Mouse (Mus musculus) MEL-GATA-1-ER (cell line): Measurements from ENCODE around the gene Snrpg.

Experiments
- DNase-seq: peaks from one replicate; pipeline ENCODE4 v3.0.0-alpha.2; 2012; ENCODE audit warnings: low read depth; ENCODE audit errors: extremely low read depth

The Snrpg gene

GRCm38 (mm10) chr6:86398986-86399385 is 27.9 kb downstream of the Snrpg start:
- no peak for DNase-seq

GRCm38 (mm10) chr6:86399995-86400394 is 28.9 kb downstream of the Snrpg start:
- no peak for DNase-seq

DNA sequence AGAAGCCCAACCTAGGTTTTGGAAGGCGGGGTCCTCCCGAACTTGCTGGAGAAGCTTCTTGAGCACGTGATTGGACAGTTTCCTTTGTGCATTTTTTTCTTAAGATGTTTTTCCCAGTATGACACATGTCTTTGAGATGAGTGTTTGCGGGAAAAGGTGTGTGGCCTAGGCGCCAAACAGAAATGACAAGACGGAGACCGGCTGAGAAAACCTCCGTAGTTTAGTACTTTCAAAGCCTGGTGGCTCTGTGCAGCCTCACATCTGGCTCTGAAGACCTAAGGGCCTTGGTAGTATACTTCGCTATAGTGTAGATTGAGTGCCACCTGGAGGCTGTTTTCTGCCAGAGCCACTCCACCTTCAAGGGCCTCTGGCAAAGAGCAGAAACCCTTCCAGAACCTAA is 29.9 kb downstream of the Snrpg start:
- DNase-seq = peak; percentile 80

GRCm38 (mm10) chr6:86402681-86403607 is 31.8 kb downstream of the Snrpg start:
- DNase-seq = no peak

DNA sequence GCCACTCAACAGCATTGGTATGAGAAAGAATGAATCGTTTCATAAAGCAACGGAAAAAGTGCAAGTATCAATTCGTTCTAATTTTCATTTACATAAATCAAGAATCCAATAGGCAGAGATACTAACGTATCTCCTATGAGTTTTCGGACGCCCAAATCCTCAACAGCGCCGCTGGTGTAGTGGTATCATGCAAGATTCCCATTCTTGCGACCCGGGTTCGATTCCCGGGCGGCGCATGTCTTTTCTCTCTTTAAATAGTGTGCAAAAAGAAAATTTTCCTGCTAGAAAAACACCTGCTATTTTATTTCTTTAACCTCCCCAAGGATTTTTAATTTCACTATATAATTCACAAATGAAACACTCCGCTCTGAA is 32.6 kb downstream of the Snrpg start:
- no peak for DNase-seq

GRCm38 (mm10) chr6:86404100-86404861 is 33.2 kb downstream of the Snrpg start, which contains the start of gene Tia1:
TSS of gene Tia1 (plus strand) at chr6:86404219.
- DNase-seq = peak; percentile 90

DNA sequence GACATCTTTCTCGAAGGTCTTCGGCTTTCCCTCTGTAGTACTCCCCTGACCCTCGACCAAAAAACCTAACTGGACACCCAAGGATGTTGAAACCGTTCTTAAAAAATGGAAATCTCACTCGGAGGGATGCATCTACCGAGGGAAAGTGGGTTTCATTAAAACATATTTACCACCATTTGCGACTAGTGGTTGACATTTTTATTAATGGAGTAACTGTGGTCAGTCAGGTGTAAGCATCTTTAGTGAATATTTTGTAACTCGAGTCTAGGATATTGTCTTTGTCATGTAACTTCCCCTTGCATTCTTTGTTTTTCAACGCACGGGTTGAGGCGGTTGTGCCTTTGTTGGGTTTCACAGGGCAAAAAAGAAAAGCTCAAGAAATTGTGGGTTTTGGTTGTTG is 33.9 kb downstream of the Snrpg start:
- no peak for DNase-seq

DNA sequence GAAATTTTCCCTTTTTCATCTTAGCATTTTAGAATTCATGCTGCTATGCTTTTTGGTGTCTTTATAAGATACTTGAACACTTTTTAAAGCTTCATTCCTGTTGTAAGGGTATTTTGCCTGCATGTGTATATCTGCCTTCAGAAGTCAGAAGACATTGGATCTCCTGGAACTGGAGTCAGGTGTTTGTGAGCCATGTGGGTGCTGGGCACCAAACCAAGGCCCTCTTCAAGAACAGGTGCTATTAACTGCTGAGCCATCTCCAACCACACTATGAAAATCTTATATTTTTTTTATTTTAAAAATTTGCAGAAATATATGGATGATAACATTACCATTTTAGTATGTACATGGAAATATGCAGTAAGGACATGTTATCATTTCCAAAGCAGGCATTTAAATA is 35.2 kb downstream of the Snrpg start:
- DNase-seq = no peak

DNA sequence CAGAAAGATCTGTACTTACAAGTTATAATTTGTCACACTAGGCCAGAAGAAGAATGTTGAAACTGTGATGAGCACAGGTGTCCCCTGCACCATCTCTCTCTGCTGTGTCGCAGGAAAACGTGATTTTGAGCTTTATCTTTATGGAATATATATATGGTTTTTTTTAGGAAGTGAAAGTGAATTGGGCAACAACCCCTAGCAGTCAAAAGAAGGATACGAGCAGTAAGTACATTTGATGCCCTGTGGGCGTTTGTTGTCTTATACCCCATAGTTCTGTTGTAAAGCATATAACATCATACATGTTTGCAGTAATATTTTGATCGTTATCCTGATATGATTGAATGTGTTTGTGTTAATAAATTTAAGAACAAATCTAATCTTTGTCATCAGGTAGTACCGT is 47.6 kb downstream of the Snrpg start:
- no peak for DNase-seq

DNA sequence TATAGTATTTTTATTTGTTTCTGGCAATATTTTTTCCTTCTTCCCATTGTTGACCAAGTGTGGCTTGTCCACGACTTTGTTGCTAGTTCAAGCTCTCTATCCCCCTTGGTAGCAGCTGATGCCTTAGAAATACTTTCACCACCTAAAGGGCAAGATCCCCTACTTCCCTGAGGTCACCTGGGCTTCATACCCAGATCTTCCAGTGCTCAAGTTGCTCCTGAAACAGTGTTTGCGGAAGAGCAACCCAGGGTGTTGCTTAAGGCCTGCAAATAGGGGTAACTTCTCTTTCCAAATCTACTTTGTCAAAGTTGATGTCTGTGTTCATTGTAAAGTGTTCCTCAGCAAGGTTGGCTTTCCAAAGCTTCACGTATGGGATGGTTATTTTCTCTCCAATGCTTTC is 48.1 kb downstream of the Snrpg start:
- DNase-seq = no peak

DNA sequence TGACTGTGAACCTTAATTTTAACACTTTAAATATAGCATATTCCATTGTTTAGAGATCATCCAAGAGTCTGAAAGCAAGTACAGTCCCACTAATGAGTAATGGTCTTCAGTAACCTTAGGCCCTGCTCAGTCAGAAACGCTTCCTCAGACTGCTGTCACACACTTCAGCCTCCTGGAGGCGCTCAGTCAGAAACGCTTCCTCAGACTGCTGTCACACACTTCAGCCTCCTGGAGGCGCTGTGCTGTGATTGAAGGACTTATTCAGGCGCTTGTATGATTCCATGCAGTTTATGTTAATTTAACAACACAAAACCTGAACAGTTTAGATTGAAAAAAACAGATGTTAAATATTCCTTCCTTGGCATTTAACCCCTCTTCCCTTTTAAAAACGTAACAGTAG is 49.4 kb downstream of the Snrpg start:
- DNase-seq = peak; percentile 32

DNA sequence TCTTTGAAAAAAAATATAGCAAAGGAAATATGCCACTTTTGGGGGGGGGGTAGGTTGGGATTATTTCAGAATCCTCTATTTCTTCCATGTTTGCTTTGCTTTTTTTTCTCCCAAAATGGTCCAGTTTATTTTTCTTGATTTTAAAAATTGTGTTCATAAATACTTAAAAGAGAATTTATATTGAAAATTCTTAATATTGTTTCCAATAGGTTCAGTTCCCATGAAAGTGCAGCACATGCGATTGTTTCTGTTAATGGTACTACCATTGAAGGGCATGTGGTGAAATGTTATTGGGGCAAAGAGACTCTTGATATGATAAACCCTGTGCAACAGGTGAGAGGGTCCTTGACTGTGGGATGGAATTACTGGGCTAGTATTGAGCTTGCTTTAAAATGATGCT is 55.3 kb downstream of the Snrpg start, which contains the start of gene Gm44790:
Gm44790 (plus strand) TSS at position 301 of the 400 bp plus-strand sequence.
- DNase-seq = no peak
